Mouse (Mus musculus): ENCODE results near the gene Fmod. TPM values are rescaled to one million over a fixed set of nuclear protein-coding genes. Genes with fewer than 3 reads are reported as not detected.
A peak's percentile ranks its signal among the peaks of the same experiment; 100 is the strongest.

Fmod gene
- not detected in 3 replicates for total RNA-seq (2017)

GRCm38 (mm10) chr1:134037172-134037571 is at the start of gene Fmod:
Fmod (plus strand) TSS chr1:134037254.
- no peak for ATAC-seq (replicated peaks; ENCODE audit: insufficient number of reproducible peaks, low FRiP score, low TSS enrichment, poor library complexity, severe bottlenecking)

- ATAC-seq (replicated peaks; ENCODE audit: insufficient number of reproducible peaks, low FRiP score, low TSS enrichment, poor library complexity, severe bottlenecking) = no peak
Measured at GRCm38 (mm10) chr1:133988845-133989244, 48.2 kb upstream of the Fmod start.

GRCm38 (mm10) chr1:133991277-133991676 is 45.8 kb upstream of the Fmod start:
- ATAC-seq (replicated peaks; ENCODE audit: insufficient number of reproducible peaks, low FRiP score, low TSS enrichment, poor library complexity, severe bottlenecking) = no peak

GRCm38 (mm10) chr1:134005490-134005889 is 31.6 kb upstream of the Fmod start:
- ATAC-seq (replicated peaks; ENCODE audit: insufficient number of reproducible peaks, low FRiP score, low TSS enrichment, poor library complexity, severe bottlenecking) = no peak

GRCm38 (mm10) chr1:134006105-134006764 is 30.8 kb upstream of the Fmod start:
- no peak for ATAC-seq (replicated peaks; ENCODE audit: insufficient number of reproducible peaks, low FRiP score, low TSS enrichment, poor library complexity, severe bottlenecking)

GRCm38 (mm10) chr1:134024293-134024971 is 12.6 kb upstream of the Fmod start:
- no peak for ATAC-seq (replicated peaks; ENCODE audit: insufficient number of reproducible peaks, low FRiP score, low TSS enrichment, poor library complexity, severe bottlenecking)

- no peak for ATAC-seq (replicated peaks; ENCODE audit: insufficient number of reproducible peaks, low FRiP score, low TSS enrichment, poor library complexity, severe bottlenecking)
Measured at GRCm38 (mm10) chr1:134025975-134026374, 11.1 kb upstream of the Fmod start.

GRCm38 (mm10) chr1:134026741-134027140 is 10.3 kb upstream of the Fmod start:
- ATAC-seq (replicated peaks; ENCODE audit: insufficient number of reproducible peaks, low FRiP score, low TSS enrichment, poor library complexity, severe bottlenecking) = no peak

- no peak for ATAC-seq (replicated peaks; ENCODE audit: insufficient number of reproducible peaks, low FRiP score, low TSS enrichment, poor library complexity, severe bottlenecking)
Measured at GRCm38 (mm10) chr1:134028161-134028846, 8.8 kb upstream of the Fmod start.

- no peak for ATAC-seq (replicated peaks; ENCODE audit: insufficient number of reproducible peaks, low FRiP score, low TSS enrichment, poor library complexity, severe bottlenecking)
Measured at GRCm38 (mm10) chr1:134036492-134036891, 562 bp upstream of the Fmod start.

- ATAC-seq (replicated peaks; ENCODE audit: insufficient number of reproducible peaks, low FRiP score, low TSS enrichment, poor library complexity, severe bottlenecking) = no peak
Measured at GRCm38 (mm10) chr1:134038336-134038735, 1.3 kb downstream of the Fmod start.

- ATAC-seq (replicated peaks; ENCODE audit: insufficient number of reproducible peaks, low FRiP score, low TSS enrichment, poor library complexity, severe bottlenecking) = no peak
Measured at GRCm38 (mm10) chr1:134039361-134039760, 2.3 kb downstream of the Fmod start.

GRCm38 (mm10) chr1:134041900-134042299 is 4.8 kb downstream of the Fmod start:
- ATAC-seq (replicated peaks; ENCODE audit: insufficient number of reproducible peaks, low FRiP score, low TSS enrichment, poor library complexity, severe bottlenecking) = no peak

- no peak for ATAC-seq (replicated peaks; ENCODE audit: insufficient number of reproducible peaks, low FRiP score, low TSS enrichment, poor library complexity, severe bottlenecking)
Measured at GRCm38 (mm10) chr1:134042341-134042740, 5.3 kb downstream of the Fmod start.

GRCm38 (mm10) chr1:134044805-134045204 is 7.8 kb downstream of the Fmod start:
- no peak for ATAC-seq (replicated peaks; ENCODE audit: insufficient number of reproducible peaks, low FRiP score, low TSS enrichment, poor library complexity, severe bottlenecking)

- ATAC-seq (replicated peaks; ENCODE audit: insufficient number of reproducible peaks, low FRiP score, low TSS enrichment, poor library complexity, severe bottlenecking) = no peak
Measured at GRCm38 (mm10) chr1:134045971-134046370, 8.9 kb downstream of the Fmod start.

GRCm38 (mm10) chr1:134046387-134046786 is 9.3 kb downstream of the Fmod start:
- no peak for ATAC-seq (replicated peaks; ENCODE audit: insufficient number of reproducible peaks, low FRiP score, low TSS enrichment, poor library complexity, severe bottlenecking)

- no peak for ATAC-seq (replicated peaks; ENCODE audit: insufficient number of reproducible peaks, low FRiP score, low TSS enrichment, poor library complexity, severe bottlenecking)
Measured at GRCm38 (mm10) chr1:134047431-134047830, 10.4 kb downstream of the Fmod start.

GRCm38 (mm10) chr1:134048759-134049158 is 11.7 kb downstream of the Fmod start:
- ATAC-seq (replicated peaks; ENCODE audit: insufficient number of reproducible peaks, low FRiP score, low TSS enrichment, poor library complexity, severe bottlenecking) = peak; percentile 68

GRCm38 (mm10) chr1:134049542-134049941 is 12.5 kb downstream of the Fmod start:
- ATAC-seq (replicated peaks; ENCODE audit: insufficient number of reproducible peaks, low FRiP score, low TSS enrichment, poor library complexity, severe bottlenecking) = no peak
